Mouse (Mus musculus) limb, embryonic 14.5 days (tissue): ENCODE results near the gene Sept5. TPM values are rescaled to one million over a fixed set of nuclear protein-coding genes. Genes with fewer than 3 reads are reported as not detected.
A peak's percentile ranks its signal among the peaks of the same experiment; 100 is the strongest.

Source experiments
- ATAC-seq: fragments of 200-750 bp; cut with Nextera tagmentation; 2 replicates; pipeline ENCODE4 v1.8.0; 2017; ENCODE audit warnings: low read depth, moderate number of reproducible peaks, moderate TSS enrichment; ENCODE audit not compliant: low FRiP score
- DNase-seq: peaks from one replicate; pipeline ENCODE4 v3.0.0-alpha.2; 2015; ENCODE audit warnings: low spot score
- H3K27ac ChIP-seq: fragments of 300-500 bp; sonication (generic); replicated peaks from 2 replicates; pipeline ENCODE4 v1.5.1; 2014; ENCODE audit warnings: low read depth, mild to moderate bottlenecking, low read length, moderate library complexity, mixed read lengths
- H3K27me3 ChIP-seq: fragments of 300-500 bp; sonication (generic); 2 replicates; pipeline ENCODE4 v1.6.1; 2014; ENCODE audit warnings: low read length, mixed read lengths; ENCODE audit not compliant: control insufficient read depth, insufficient read depth
- H3K36me3 ChIP-seq: fragments of 300-500 bp; sonication (generic); 2 replicates; pipeline ENCODE4 v1.6.1; 2014; ENCODE audit warnings: mild to moderate bottlenecking, low read length, moderate library complexity, mixed read lengths; ENCODE audit not compliant: control insufficient read depth, insufficient read depth
- H3K4me1 ChIP-seq: fragments of 300-500 bp; sonication (generic); 2 replicates; pipeline ENCODE4 v1.6.1; 2014; ENCODE audit warnings: antibody characterized with exemption, low read length, mixed read lengths; ENCODE audit not compliant: control insufficient read depth, insufficient read depth
- H3K4me2 ChIP-seq: fragments of 300-500 bp; sonication (generic); replicated peaks from 2 replicates; pipeline ENCODE4 v1.6.1; 2014; ENCODE audit warnings: low read depth, mild to moderate bottlenecking, low read length, moderate library complexity; ENCODE audit not compliant: severe bottlenecking
- H3K4me3 ChIP-seq: fragments of 300-500 bp; sonication (generic); replicated peaks from 2 replicates; pipeline ENCODE4 v1.5.1; 2014; ENCODE audit warnings: low read length
- H3K9ac ChIP-seq: fragments of 300-500 bp; sonication (generic); 2 replicates; pipeline ENCODE4 v1.6.1; 2014; ENCODE audit warnings: mild to moderate bottlenecking, low read depth, low read length, moderate library complexity; ENCODE audit not compliant: severe bottlenecking
- H3K9me3 ChIP-seq: fragments of 300-500 bp; sonication (generic); 2 replicates; pipeline ENCODE4 v1.6.1; 2016; ENCODE audit warnings: low read length; ENCODE audit not compliant: control insufficient read depth
- POLR2A ChIP-seq: fragments of 200-500 bp; IDR thresholded peaks from 2 replicates; pipeline ENCODE4 v1.8.0; 2012; ENCODE audit warnings: inconsistent platforms, mild to moderate bottlenecking, moderate library complexity, borderline replicate concordance; ENCODE audit not compliant: insufficient read depth, insufficient read length; ENCODE audit errors: extremely low read depth
- WGBS: fragments of 180-500 bp; shearing (Covaris S2); extraction: QIAGEN DNeasy Blood & Tissue Kit; methylation state at CpG from one replicate; pipeline ENCODE4 v1.1.7; 2014; 5-methylcytosine and 5-hydroxymethylcytosine counted together
- polyA plus RNA-seq, 2 experiments: library from polyadenylated mRNA; depleted of rRNA in 1 of 2; stranded (reverse) in 1 of 2; unstranded in 1 of 2; fragments of >200 nt; fragmentation: Nextera tagmentation in 1 of 2; extraction: Ambion mirVana in 1 of 2; gene quantifications; 2 replicates each; pipeline versions ENCODE4 v1.2.1 to v1.2.3; 2012 to 2014

The Sept5 gene
- polyA plus RNA-seq, 2 experiments, result 43.4 to 94.5 TPM

DNA sequence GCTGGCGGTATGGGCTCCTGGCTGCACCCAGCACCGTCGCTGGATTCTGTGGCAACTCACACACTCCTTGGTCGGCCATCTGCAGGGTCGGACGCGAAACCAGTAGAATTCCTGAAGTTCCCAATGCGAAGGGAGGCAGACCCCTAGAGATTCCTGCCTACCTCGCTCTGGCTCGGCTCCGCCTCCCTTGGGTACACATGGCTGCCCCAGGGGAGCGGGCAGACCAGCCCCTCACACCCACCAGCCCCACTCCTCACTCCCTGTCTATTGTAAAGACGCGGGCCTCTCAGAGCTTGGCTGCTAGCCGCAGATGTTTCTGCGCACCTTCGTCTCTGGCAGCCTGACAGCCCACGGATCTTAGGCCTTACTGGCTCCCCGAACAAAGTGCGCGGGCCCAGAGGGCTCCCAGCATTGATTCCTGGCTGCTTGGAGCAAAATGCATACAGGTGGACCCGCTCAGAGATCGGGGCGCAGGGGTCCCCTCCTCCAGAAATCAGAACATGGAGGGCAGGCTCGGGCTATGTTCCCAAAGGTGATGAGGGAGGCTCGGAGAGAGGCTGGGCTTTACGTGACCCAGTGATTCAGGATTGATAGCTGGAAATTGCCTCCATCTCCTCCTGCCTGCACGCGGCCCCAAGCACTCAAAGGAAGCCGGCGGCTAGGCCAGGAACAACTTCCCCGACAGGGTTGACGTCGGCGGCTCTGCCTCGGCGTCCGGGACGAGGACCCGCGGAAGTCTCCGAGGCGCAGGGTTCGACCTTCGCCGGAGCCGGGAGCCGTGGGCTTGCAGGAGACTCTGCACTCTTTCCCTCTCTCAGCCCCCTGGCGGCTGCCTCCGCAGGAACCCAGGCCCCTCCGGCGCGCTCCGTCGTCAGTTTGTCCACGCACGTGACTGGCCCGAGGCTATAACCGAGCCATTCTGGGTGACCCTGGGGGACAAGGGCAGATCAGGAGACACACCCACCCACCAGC is 38.4 kb downstream of the Sept5 start:
- no peak overlapping the region for H3K27ac ChIP-seq
- 5% methylated on average over 57 of the region's 59 CpGs for WGBS
- peaks cover 71% of the 10 kb centered on the region for H3K27me3 ChIP-seq
- H3K9me3 ChIP-seq, result no peaks in the 10 kb centered on the region
- TF ChIP-seq POLR2A, result no peak
- peak overlapping the region; percentile 41 for H3K4me2 ChIP-seq
- H3K36me3 ChIP-seq, result no peaks in the 10 kb centered on the region
- ATAC-seq (peak; percentile 25; the same call in 1 of the 2 replicates), DNase-seq (no peak)
- peak overlapping the region; percentile 34; the same call in 1 of the 2 replicates for H3K9ac ChIP-seq
- peaks cover 14% of the 10 kb centered on the region for H3K4me1 ChIP-seq
- H3K4me3 ChIP-seq, result peak overlapping the region; percentile 32

DNA sequence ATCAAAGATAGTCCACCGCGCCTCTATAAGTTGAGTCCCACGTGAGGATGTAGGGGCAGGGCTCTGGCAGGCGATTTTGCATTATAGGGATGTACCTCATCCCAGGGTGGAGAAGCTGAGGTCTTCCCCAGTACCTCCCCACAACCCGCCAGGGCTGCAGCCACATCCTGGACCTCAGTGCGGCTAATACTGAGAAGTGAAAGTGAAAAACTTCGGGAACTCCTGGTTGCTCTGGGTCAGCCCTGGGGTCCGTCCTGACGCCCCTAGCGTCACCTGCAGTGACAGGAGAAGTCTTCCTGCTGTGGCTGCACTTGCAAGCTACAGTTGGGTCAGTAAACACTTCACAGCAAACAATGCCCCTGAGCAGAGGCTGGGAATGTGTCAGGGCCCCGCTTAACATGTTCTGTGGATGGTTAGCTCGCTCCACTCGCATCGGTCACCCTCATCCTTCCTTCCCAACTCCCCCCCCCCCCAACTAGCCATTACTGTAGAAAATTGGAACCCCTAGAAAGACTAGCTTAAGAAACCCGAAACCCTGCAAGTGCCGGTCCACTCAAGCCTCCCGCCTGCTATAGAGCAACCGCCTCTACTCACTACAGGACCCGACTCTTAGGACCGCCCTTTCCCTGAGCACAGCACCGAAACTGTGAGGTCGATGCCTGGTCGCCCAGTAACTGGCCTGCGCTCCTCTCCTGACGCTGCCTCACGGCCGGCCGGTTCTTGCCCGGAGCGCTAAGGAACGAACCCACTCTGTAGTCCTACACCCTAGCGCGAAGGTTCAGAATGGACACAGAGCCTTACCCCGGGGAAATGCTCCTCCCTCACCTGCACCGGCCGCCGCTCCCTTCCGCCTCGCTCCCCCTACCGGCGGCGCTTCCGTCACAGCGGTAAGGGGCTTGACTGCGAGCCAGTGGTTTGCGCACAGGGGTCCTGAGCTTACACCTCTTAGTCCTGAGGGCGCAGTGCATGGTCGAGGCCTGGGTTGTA is 39.7 kb downstream of the Sept5 start, which contains the start of gene Tbx1:
Gene Tbx1, minus strand, starts transcription at position 868 of the 987 bp plus-strand sequence.
- H3K4me2 ChIP-seq, result peak within 1 kb of the TSS; percentile 44
- ATAC-seq (no peak), DNase-seq (no peak)
- TF ChIP-seq POLR2A, result no peak
- H3K4me3 ChIP-seq, result peak within 1 kb of the TSS; percentile 32
- H3K9ac ChIP-seq, result peak within 1 kb of the TSS; percentile 34; the same call in 1 of the 2 replicates
- H3K9me3 ChIP-seq, result no peaks in the 10 kb centered on the region
- H3K27me3 ChIP-seq, result peaks cover 83% of the 10 kb centered on the region
- H3K36me3 ChIP-seq, result no peaks in the 10 kb centered on the region
- WGBS, result 4% methylated on average over 45 of the region's 48 CpGs
- no peak within 1 kb of the TSS for H3K27ac ChIP-seq
- peaks cover 16% of the 10 kb centered on the region for H3K4me1 ChIP-seq

DNA sequence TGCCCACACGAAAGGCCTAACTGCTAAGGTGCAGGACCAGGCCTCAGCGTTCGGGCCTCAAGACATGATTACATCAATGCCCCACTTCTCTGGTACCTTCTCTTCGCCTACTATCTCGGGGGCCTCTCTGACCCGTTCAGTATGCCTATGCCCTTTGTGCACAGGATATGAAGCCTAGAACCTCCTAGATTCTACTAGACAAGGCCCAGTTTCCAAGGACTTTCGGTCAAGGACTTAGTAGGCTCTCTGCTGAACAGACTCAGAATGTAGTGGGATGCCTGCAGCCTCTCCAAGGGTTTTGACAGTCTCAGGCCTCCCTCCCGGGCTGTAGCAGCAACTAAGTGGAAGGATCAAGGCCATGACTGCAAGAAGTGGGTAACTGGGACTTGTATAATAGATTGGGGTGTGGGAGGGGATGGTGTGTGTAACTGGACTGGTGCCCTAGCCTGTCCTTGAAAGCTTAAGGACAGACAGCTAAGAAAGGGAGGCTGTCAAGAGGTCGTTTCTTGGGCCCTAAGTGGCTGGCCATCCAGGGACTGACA is 40.6 kb downstream of the Sept5 start:
- H3K9me3 ChIP-seq, result no peaks in the 10 kb centered on the region
- peaks cover 92% of the 10 kb centered on the region for H3K27me3 ChIP-seq
- H3K27ac ChIP-seq, result no peak overlapping the region
- ATAC-seq, result no peak
- WGBS, result 33% methylated on average over 8 of the region's 9 CpGs
- H3K36me3 ChIP-seq, result no peaks in the 10 kb centered on the region
- H3K9ac ChIP-seq, result no peak overlapping the region
- no peak overlapping the region for H3K4me3 ChIP-seq
- 0 out of 2 replicates have a peak overlapping the region, but pooled peaks have one; percentile 15 for H3K4me2 ChIP-seq
- DNase-seq, result no peak
- H3K4me1 ChIP-seq, result peaks cover 16% of the 10 kb centered on the region
- TF ChIP-seq POLR2A, result no peak

DNA sequence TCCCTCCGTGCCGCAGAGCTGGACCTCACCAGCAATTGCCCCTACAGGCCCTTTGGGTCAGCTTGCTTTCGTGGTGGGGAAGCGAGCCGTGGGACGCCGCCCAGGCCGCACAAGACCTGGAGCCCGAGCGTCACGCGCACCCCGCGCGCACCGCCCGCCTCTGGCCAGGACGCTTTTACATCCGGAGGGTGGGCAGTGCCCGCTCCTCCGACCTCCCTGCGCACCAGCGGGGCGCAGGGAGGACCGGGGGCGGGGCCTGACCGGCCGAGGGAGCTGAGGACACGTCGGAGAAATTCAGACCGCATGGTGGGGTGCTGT is 41.1 kb downstream of the Sept5 start:
- Histone ChIP-seq H3K27ac (no peak overlapping the region), H3K4me2 (peak overlapping the region; percentile 15; the same call in 1 of the 2 replicates), H3K9me3 (no peaks in the 10 kb centered on the region), H3K9ac (no peak overlapping the region), H3K4me3 (peak overlapping the region; percentile 50), H3K27me3 (peaks cover 94% of the 10 kb centered on the region), H3K4me1 (peaks cover 16% of the 10 kb centered on the region), H3K36me3 (no peaks in the 10 kb centered on the region)
- DNase-seq (no peak), ATAC-seq (no peak)
- TF ChIP-seq POLR2A, result no peak
- 9% methylated on average over 30 of the region's 31 CpGs for WGBS
